Mouse (Mus musculus) liver, embryonic 14.5 days (tissue): ENCODE data around the gene 4930595D18Rik.

Experiments used
- CTCF ChIP-seq: IDR thresholded peaks from 2 replicates; pipeline ENCODE4 v1.5.1; 2016; ENCODE audit warnings: antibody characterized with exemption, low read depth, control low read depth
- EP300 ChIP-seq: IDR thresholded peaks from 2 replicates; pipeline ENCODE4 v1.6.1; 2016; ENCODE audit warnings: antibody characterized with exemption, low read depth

- TF ChIP-seq EP300 (no peak), CTCF (no peak)
These were observed 19.7 kb upstream of the 4930595D18Rik start for GRCm38 (mm10) chr12:111203945-111204344.
